Mouse (Mus musculus): Measurements from ENCODE around the gene Cnksr3.

Cnksr3 gene

GRCm38 (mm10) chr10:7196668-7197400, 15.2 kb downstream of the Cnksr3 start:
- DNase-seq, result no peak

- DNase-seq, result no peak
Observed at GRCm38 (mm10) chr10:7195927-7196326, 16.1 kb downstream of the Cnksr3 start.

GRCm38 (mm10) chr10:7191721-7192413, 20.2 kb downstream of the Cnksr3 start:
- no peak for DNase-seq

GRCm38 (mm10) chr10:7189194-7189593, 22.8 kb downstream of the Cnksr3 start:
- DNase-seq, result no peak

GRCm38 (mm10) chr10:7187881-7188280, 24.2 kb downstream of the Cnksr3 start:
- DNase-seq, result no peak

GRCm38 (mm10) chr10:7186992-7187391, 25.0 kb downstream of the Cnksr3 start:
- no peak for DNase-seq

- DNase-seq, result no peak
Observed at GRCm38 (mm10) chr10:7186018-7186417, 26.0 kb downstream of the Cnksr3 start.

- no peak for DNase-seq
Observed at GRCm38 (mm10) chr10:7183171-7183631, 28.8 kb downstream of the Cnksr3 start.

- peak; percentile 20 for DNase-seq
Observed at GRCm38 (mm10) chr10:7182555-7183170, 29.4 kb downstream of the Cnksr3 start.

- no peak for DNase-seq
Observed at GRCm38 (mm10) chr10:7180296-7180695, 31.7 kb downstream of the Cnksr3 start.

- no peak for DNase-seq
Observed at GRCm38 (mm10) chr10:7178571-7178970, 33.5 kb downstream of the Cnksr3 start.

- no peak for DNase-seq
Observed at GRCm38 (mm10) chr10:7176205-7176910, 35.7 kb downstream of the Cnksr3 start.

GRCm38 (mm10) chr10:7174480-7174879, 37.6 kb downstream of the Cnksr3 start:
- no peak for DNase-seq

GRCm38 (mm10) chr10:7173098-7173497, 38.9 kb downstream of the Cnksr3 start:
- DNase-seq, result no peak

- no peak for DNase-seq
Observed at GRCm38 (mm10) chr10:7170434-7170833, 41.6 kb downstream of the Cnksr3 start.

- DNase-seq, result no peak
Observed at GRCm38 (mm10) chr10:7163031-7163430, 49.0 kb downstream of the Cnksr3 start.

GRCm38 (mm10) chr10:7159061-7159511, 53.0 kb downstream of the Cnksr3 start:
- DNase-seq, result peak; percentile 63

GRCm38 (mm10) chr10:7158285-7159060, 53.6 kb downstream of the Cnksr3 start:
- DNase-seq, result peak; percentile 50

GRCm38 (mm10) chr10:7154877-7155276, 57.2 kb downstream of the Cnksr3 start:
- DNase-seq, result no peak

GRCm38 (mm10) chr10:7152926-7153325, 59.1 kb downstream of the Cnksr3 start:
- DNase-seq, result no peak

GRCm38 (mm10) chr10:7149671-7150595, 62.1 kb downstream of the Cnksr3 start:
- no peak for DNase-seq

All from lung, postnatal 14 days (tissue).